Mouse (Mus musculus): Measurements from ENCODE around the gene Gm20388. TPM values are rescaled to one million over a fixed set of nuclear protein-coding genes. Genes with fewer than 3 reads are reported as not detected.

Gene Gm20388
- polyA plus RNA-seq, 1 experiment from 2014 or later, result 1.4 TPM

DNA sequence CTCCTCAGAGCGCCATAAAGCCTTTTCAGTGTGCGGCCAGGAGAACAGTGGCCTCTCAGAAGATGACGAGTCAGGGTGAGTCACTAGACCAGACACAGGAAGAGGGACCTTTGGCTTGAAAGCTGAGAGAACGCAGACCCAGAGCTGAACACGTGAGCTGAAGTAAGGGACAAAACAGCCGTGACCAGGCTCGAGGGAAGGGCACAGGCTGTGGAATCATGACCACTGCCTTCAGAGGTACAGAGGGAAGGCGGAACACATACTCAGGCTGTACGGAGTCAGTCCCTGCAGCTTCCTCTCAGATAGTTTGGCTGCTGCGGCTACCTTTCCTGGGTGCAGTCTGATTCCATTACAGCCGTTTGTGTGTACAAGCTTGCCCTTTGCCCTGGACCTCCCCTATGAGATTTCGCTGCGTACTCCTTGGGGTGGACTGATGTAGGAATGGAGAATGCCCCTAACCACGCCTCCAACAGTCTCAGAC lies 2674.8 kb downstream of the Gm20388 start:
- 45% methylated on average over 14 of the region's 14 CpGs for whole genome bisulfite sequencing (ENCODE audit: insufficient replicate concordance)
- ATAC-seq (ENCODE audit: low read depth), result peak; percentile 51
- Histone ChIP-seq H3K4me1 (ENCODE audit: control insufficient read depth, low read depth, low read length) (peaks cover 5% of the 10 kb centered on the region), H3K36me3 (ENCODE audit: control insufficient read depth, insufficient read depth) (no peaks in the 10 kb centered on the region), H3K4me3 (ENCODE audit: low read depth, low read length) (no peak overlapping the region), H3K27me3 (ENCODE audit: control insufficient read depth, insufficient read depth, low read depth, low read length) (no peaks in the 10 kb centered on the region), H3K9me3 (replicated peaks; ENCODE audit: control insufficient read depth, low read length) (no peaks in the 10 kb centered on the region), H3K9ac (ENCODE audit: low read depth, low read length) (no peak overlapping the region), H3K4me2 (ENCODE audit: low read depth, low read length) (no peak overlapping the region), H3K27ac (ENCODE audit: low read length) (no peak overlapping the region; the same call in 1 of the 2 replicates)

DNA sequence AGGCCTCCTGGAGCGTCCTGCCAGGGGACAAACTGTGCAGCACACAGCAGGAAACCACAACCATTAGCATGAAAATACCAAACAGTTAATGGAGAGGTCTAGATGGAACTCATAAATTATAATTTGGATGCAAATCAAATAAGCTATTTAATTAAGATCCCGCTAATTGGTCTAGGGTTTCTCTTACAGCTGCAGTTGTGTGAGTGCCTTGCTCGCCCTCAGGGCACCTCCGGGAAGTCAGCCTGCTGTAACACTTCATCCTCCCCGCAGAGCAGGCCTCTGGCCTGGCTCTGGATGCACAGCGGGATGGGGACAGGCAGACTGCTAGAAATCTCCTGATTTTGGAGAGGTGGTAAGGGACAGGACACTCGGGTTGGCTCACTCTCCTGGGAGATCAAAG lies 2675.5 kb downstream of the Gm20388 start:
- 72% methylated on average over 7 of the region's 7 CpGs for WGBS (ENCODE audit: insufficient replicate concordance)
- Histone ChIP-seq H3K9me3 (replicated peaks; ENCODE audit: control insufficient read depth, low read length) (no peaks in the 10 kb centered on the region), H3K36me3 (ENCODE audit: control insufficient read depth, insufficient read depth) (no peaks in the 10 kb centered on the region), H3K27me3 (ENCODE audit: control insufficient read depth, insufficient read depth, low read depth, low read length) (no peaks in the 10 kb centered on the region), H3K9ac (ENCODE audit: low read depth, low read length) (no peak overlapping the region), H3K27ac (ENCODE audit: low read length) (no peak overlapping the region), H3K4me2 (ENCODE audit: low read depth, low read length) (no peak overlapping the region), H3K4me3 (ENCODE audit: low read depth, low read length) (no peak overlapping the region), H3K4me1 (ENCODE audit: control insufficient read depth, low read depth, low read length) (peaks cover 5% of the 10 kb centered on the region)
- no peak for ATAC-seq (ENCODE audit: low read depth)

DNA sequence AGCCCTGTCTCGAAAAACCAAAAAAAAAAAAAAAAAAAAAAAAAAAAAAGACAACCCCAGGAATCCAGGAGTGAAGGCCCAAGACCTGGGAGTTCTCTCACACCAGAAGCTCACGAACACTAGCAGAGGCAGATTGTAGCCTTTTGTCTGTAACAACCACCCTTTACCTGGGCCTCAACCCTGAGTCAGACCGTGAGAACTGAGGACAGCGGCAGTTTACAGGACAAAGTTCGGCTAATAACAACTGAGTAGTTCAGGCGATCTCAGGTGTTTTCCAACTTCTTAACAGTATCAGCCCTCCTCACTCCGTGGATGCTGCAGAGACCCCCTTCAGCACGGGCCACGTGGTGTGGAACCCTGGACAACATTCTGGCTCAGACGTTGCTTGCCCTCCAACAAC lies 2676.1 kb downstream of the Gm20388 start:
- Histone ChIP-seq H3K27me3 (ENCODE audit: control insufficient read depth, insufficient read depth, low read depth, low read length) (no peaks in the 10 kb centered on the region), H3K4me3 (ENCODE audit: low read depth, low read length) (no peak overlapping the region), H3K9me3 (replicated peaks; ENCODE audit: control insufficient read depth, low read length) (no peaks in the 10 kb centered on the region), H3K4me2 (ENCODE audit: low read depth, low read length) (no peak overlapping the region), H3K27ac (ENCODE audit: low read length) (no peak overlapping the region), H3K9ac (ENCODE audit: low read depth, low read length) (no peak overlapping the region), H3K4me1 (ENCODE audit: control insufficient read depth, low read depth, low read length) (peaks cover 5% of the 10 kb centered on the region), H3K36me3 (ENCODE audit: control insufficient read depth, insufficient read depth) (no peaks in the 10 kb centered on the region)
- 70% methylated on average over 9 of the region's 10 CpGs for WGBS (ENCODE audit: insufficient replicate concordance)
- ATAC-seq (ENCODE audit: low read depth), result no peak

DNA sequence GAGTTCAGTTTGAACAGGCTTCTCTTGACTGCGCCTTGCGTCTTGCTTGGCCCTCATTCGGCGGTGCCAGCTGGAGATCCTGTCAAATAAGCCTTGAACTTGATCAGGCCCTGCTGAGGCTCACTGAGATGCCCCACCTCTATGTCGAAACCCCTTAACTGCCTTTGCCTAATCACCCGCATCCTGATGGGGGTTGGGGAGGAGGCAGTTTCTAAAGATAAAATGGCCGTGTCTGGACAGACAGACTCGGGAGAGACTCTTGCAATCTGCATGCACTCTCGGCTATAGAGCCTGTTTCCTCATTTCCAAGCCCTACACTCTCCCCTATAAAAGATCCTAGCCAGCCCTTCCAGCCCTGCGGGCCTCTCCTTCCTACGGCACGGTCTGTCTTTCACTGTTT lies 2682.6 kb downstream of the Gm20388 start:
- peak overlapping the region; percentile 42 for H3K27ac ChIP-seq (ENCODE audit: low read length)

GRCm38 (mm10) chr8:122593783-122594507 lies 2683.3 kb downstream of the Gm20388 start:
- Histone ChIP-seq H3K4me2 (ENCODE audit: low read depth, low read length) (no peak overlapping the region), H3K27me3 (ENCODE audit: control insufficient read depth, insufficient read depth, low read depth, low read length) (no peaks in the 10 kb centered on the region), H3K27ac (ENCODE audit: low read length) (peak overlapping the region; percentile 42), H3K9me3 (replicated peaks; ENCODE audit: control insufficient read depth, low read length) (no peaks in the 10 kb centered on the region), H3K9ac (ENCODE audit: low read depth, low read length) (no peak overlapping the region), H3K4me1 (ENCODE audit: control insufficient read depth, low read depth, low read length) (no peaks in the 10 kb centered on the region), H3K4me3 (ENCODE audit: low read depth, low read length) (no peak overlapping the region), H3K36me3 (ENCODE audit: control insufficient read depth, insufficient read depth) (no peaks in the 10 kb centered on the region)
- no peak for ATAC-seq (ENCODE audit: low read depth)
- 69% methylated on average over 19 of the region's 19 CpGs for WGBS (ENCODE audit: insufficient replicate concordance)

More for the DNA sequence above, 2682.6 kb downstream of the Gm20388 start:
- Histone ChIP-seq H3K36me3 (ENCODE audit: control insufficient read depth, insufficient read depth) (no peaks in the 10 kb centered on the region), H3K4me1 (ENCODE audit: control insufficient read depth, low read depth, low read length) (no peaks in the 10 kb centered on the region), H3K4me2 (ENCODE audit: low read depth, low read length) (no peak overlapping the region), H3K9me3 (replicated peaks; ENCODE audit: control insufficient read depth, low read length) (no peaks in the 10 kb centered on the region), H3K9ac (ENCODE audit: low read depth, low read length) (no peak overlapping the region), H3K4me3 (ENCODE audit: low read depth, low read length) (no peak overlapping the region), H3K27me3 (ENCODE audit: control insufficient read depth, insufficient read depth, low read depth, low read length) (no peaks in the 10 kb centered on the region)
- WGBS (ENCODE audit: insufficient replicate concordance), result 46% methylated on average over 12 of the region's 12 CpGs
- ATAC-seq (ENCODE audit: low read depth), result peak; percentile 16; the same call in 1 of the 2 replicates

GRCm38 (mm10) chr8:122596031-122596430 lies 2685.4 kb downstream of the Gm20388 start:
- no peaks in the 10 kb centered on the region for H3K36me3 ChIP-seq (ENCODE audit: control insufficient read depth, insufficient read depth)
- no peak for ATAC-seq (ENCODE audit: low read depth)
- no peak overlapping the region for H3K4me3 ChIP-seq (ENCODE audit: low read depth, low read length)
- H3K9me3 ChIP-seq (replicated peaks; ENCODE audit: control insufficient read depth, low read length), result no peaks in the 10 kb centered on the region
- 41% methylated on average over 4 of the region's 4 CpGs for whole genome bisulfite sequencing (ENCODE audit: insufficient replicate concordance)
- H3K9ac ChIP-seq (ENCODE audit: low read depth, low read length), result no peak overlapping the region
- H3K27me3 ChIP-seq (ENCODE audit: control insufficient read depth, insufficient read depth, low read depth, low read length), result no peaks in the 10 kb centered on the region
- no peak overlapping the region for H3K27ac ChIP-seq (ENCODE audit: low read length)
- no peaks in the 10 kb centered on the region for H3K4me1 ChIP-seq (ENCODE audit: control insufficient read depth, low read depth, low read length)
- no peak overlapping the region for H3K4me2 ChIP-seq (ENCODE audit: low read depth, low read length)

DNA sequence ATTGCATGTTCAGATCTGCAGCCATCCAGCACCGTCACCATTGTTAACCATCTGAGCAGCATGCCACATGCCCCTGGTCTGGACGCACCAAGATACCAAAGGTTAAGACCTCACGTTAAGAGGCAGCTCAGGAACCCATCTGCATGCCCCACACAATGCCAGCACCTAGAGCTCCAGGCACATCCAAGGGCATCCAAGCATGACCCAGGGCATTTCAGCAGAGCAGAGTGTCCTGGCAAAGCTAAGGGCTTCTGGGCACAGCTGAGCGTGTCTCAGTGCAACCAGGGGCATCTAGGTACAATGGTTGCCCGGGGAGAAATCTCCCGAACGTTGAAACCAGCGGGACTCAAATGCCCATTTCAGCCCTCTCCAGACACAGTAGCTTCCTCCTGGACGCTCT lies 2690.0 kb downstream of the Gm20388 start:
- no peak for ATAC-seq (ENCODE audit: low read depth)
- 82% methylated on average over 9 of the region's 9 CpGs for WGBS (ENCODE audit: insufficient replicate concordance)
- Histone ChIP-seq H3K9ac (ENCODE audit: low read depth, low read length) (no peak overlapping the region), H3K27ac (ENCODE audit: low read length) (no peak overlapping the region), H3K4me2 (ENCODE audit: low read depth, low read length) (no peak overlapping the region), H3K4me3 (ENCODE audit: low read depth, low read length) (no peak overlapping the region), H3K4me1 (ENCODE audit: control insufficient read depth, low read depth, low read length) (no peaks in the 10 kb centered on the region), H3K27me3 (ENCODE audit: control insufficient read depth, insufficient read depth, low read depth, low read length) (no peaks in the 10 kb centered on the region), H3K36me3 (ENCODE audit: control insufficient read depth, insufficient read depth) (no peaks in the 10 kb centered on the region), H3K9me3 (replicated peaks; ENCODE audit: control insufficient read depth, low read length) (no peaks in the 10 kb centered on the region)

DNA sequence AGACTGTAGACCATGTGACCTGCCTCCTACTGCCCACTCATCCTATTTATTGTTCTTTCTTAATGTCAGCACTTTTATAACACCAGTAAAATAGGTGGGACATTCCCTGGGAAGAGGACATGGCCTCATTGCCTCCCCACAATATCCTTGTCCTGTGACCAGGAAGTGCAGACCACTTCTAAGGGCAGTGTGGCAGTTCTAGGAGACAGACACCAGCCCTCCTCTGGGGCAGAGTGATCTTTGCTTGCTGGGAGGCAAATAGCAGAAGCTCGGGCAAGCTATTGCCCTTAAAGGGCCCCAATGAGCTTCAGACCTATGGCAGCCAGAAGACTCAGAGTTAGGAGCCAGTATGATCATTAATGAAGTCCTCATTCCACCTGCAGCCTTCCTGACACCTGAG lies 2694.0 kb downstream of the Gm20388 start:
- H3K9me3 ChIP-seq (replicated peaks; ENCODE audit: control insufficient read depth, low read length), result no peaks in the 10 kb centered on the region
- no peaks in the 10 kb centered on the region for H3K36me3 ChIP-seq (ENCODE audit: control insufficient read depth, insufficient read depth)
- no peak overlapping the region for H3K9ac ChIP-seq (ENCODE audit: low read depth, low read length)
- 0 out of 2 replicates have a peak overlapping the region, but pooled peaks have one; percentile 17 for H3K27ac ChIP-seq (ENCODE audit: low read length)
- no peak overlapping the region for H3K4me2 ChIP-seq (ENCODE audit: low read depth, low read length)
- H3K4me1 ChIP-seq (ENCODE audit: control insufficient read depth, low read depth, low read length), result no peaks in the 10 kb centered on the region
- H3K4me3 ChIP-seq (ENCODE audit: low read depth, low read length), result no peak overlapping the region
- no peak for ATAC-seq (ENCODE audit: low read depth)
- H3K27me3 ChIP-seq (ENCODE audit: control insufficient read depth, insufficient read depth, low read depth, low read length), result no peaks in the 10 kb centered on the region
- 35% methylated on average over 1 of the region's 1 CpGs for WGBS (ENCODE audit: insufficient replicate concordance)

DNA sequence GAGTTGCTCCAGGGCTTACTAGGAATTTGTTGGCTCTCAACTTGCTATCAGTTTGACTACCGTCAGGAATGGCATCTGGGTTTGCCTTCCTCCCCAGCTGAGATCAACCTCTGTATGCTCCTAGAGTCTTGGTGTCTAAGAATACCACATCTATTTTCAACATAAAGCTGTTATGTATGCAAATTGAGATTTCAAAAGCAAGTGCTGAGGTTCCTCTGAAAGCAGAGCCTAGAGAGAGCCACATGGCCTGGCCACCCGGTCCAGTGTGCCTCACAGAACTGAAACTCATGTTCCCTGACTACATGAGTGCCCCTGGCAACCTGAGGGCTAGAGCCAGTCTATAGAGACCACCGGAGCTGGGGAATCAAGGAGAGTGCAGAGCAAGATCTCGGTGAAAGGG lies 2694.7 kb downstream of the Gm20388 start:
- Histone ChIP-seq H3K9me3 (replicated peaks; ENCODE audit: control insufficient read depth, low read length) (no peaks in the 10 kb centered on the region), H3K9ac (ENCODE audit: low read depth, low read length) (no peak overlapping the region), H3K4me3 (ENCODE audit: low read depth, low read length) (no peak overlapping the region), H3K36me3 (ENCODE audit: control insufficient read depth, insufficient read depth) (no peaks in the 10 kb centered on the region), H3K4me1 (ENCODE audit: control insufficient read depth, low read depth, low read length) (no peaks in the 10 kb centered on the region; the same call in 1 of the 2 replicates), H3K4me2 (ENCODE audit: low read depth, low read length) (no peak overlapping the region), H3K27ac (ENCODE audit: low read length) (no peak overlapping the region), H3K27me3 (ENCODE audit: control insufficient read depth, insufficient read depth, low read depth, low read length) (no peaks in the 10 kb centered on the region)
- WGBS (ENCODE audit: insufficient replicate concordance), result 56% methylated on average over 4 of the region's 4 CpGs
- ATAC-seq (ENCODE audit: low read depth), result no peak

Measured in liver, embryonic 16.5 days (tissue).